Mouse (Mus musculus) olfactory bulb, adult 2 months (tissue): ENCODE measurements around the gene Eif3c.

Experiments used
- CTCF ChIP-seq: fragments of 200-500 bp; IDR thresholded peaks from 2 replicates; pipeline ENCODE4 v1.5.1; 2012; ENCODE audit warnings: low read depth, mild to moderate bottlenecking, low read length, moderate library complexity; ENCODE audit not compliant: insufficient read depth
- POLR2A ChIP-seq: fragments of 200-500 bp; IDR thresholded peaks from 2 replicates; pipeline ENCODE4 v1.6.1; 2012; ENCODE audit warnings: mild to moderate bottlenecking, low read depth, low read length, moderate library complexity; ENCODE audit not compliant: insufficient read depth

DNA sequence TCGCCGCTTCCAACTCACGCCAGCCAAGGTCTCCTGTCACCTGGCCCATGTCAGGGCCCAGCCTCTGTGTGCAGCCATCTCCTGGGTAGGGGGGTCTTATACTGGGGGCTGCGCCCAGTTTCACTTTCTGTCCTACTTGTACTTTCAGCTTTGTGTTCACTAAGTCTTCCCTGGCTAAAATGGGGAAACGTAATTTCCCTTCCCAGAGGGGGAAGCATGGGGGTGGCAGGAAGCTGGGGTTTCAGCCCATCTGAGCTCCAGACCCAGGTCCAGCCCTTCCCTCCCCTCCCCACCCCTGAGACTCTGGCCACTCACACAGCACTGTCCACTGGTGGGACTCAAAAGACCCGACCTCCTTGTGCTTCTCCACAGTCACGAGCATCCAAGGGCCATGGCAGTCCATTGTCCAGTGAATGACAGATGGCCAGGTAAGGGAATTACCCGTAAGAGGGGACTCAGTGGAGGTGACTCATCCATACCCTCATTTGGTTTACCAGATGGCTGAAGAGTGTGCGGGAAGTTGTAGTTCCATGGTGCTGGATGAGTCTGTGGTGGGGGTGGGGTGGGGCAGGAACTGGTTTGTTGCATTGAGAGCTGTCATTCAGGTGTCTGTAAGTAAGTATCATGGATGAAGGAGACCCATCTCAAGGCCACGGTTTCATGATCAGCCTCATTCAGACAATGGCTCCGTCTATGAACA lies 28.8 kb upstream of the Eif3c start, which contains the start of gene Il27:
- TF ChIP-seq CTCF: no peak
- no peak for TF ChIP-seq POLR2A
